Mouse (Mus musculus) left cerebral cortex, adult 8-10 months (tissue): Measurements from ENCODE around the gene Myo18b. TPM values are rescaled to one million over a fixed set of nuclear protein-coding genes. Genes with fewer than 3 reads are reported as not detected.

Source experiments
- DNase-seq, 2 experiments: peaks; one replicate each; pipeline ENCODE4 v3.0.0; 2022; ENCODE audit warnings: low spot score in 2 of 2
- total RNA-seq, 4 experiments: library from RNA; stranded (reverse); gene quantifications; 2 replicates each; pipeline ENCODE4 v1.2.4; 2022

The Myo18b gene
- 1 to 10 TPM; 1.4 to 1.7 (median 1.5) TPM for total RNA-seq

- no peak for DNase-seq
Observed at GRCm38 (mm10) chr5:112895674-112896654, at the start of gene Myo18b. Myo18b (minus strand) TSS chr5:112896362.

- DNase-seq = no peak
Observed at GRCm38 (mm10) chr5:112945925-112946324, 49.8 kb upstream of the Myo18b start.

GRCm38 (mm10) chr5:112942244-112942643, 46.1 kb upstream of the Myo18b start:
- no peak for DNase-seq

- DNase-seq = no peak
Observed at GRCm38 (mm10) chr5:112941001-112941400, 44.8 kb upstream of the Myo18b start.

- no peak for DNase-seq
Observed at GRCm38 (mm10) chr5:112936632-112937031, 40.5 kb upstream of the Myo18b start.

GRCm38 (mm10) chr5:112935436-112935835, 39.3 kb upstream of the Myo18b start:
- DNase-seq = no peak

GRCm38 (mm10) chr5:112932878-112933567, 36.9 kb upstream of the Myo18b start:
- DNase-seq = no peak

- DNase-seq = no peak
Observed at GRCm38 (mm10) chr5:112931901-112932300, 35.7 kb upstream of the Myo18b start.

GRCm38 (mm10) chr5:112928201-112928881, 32.2 kb upstream of the Myo18b start:
- no peak for DNase-seq

- DNase-seq = no peak
Observed at GRCm38 (mm10) chr5:112925422-112925821, 29.3 kb upstream of the Myo18b start.

- no peak for DNase-seq
Observed at GRCm38 (mm10) chr5:112924806-112925205, 28.6 kb upstream of the Myo18b start.

GRCm38 (mm10) chr5:112923841-112924240, 27.7 kb upstream of the Myo18b start:
- no peak for DNase-seq

- DNase-seq = no peak
Observed at GRCm38 (mm10) chr5:112921914-112922313, 25.8 kb upstream of the Myo18b start.

GRCm38 (mm10) chr5:112910381-112910780, 14.2 kb upstream of the Myo18b start:
- DNase-seq = no peak

GRCm38 (mm10) chr5:112908169-112908614, 12.0 kb upstream of the Myo18b start:
- no peak for DNase-seq

- no peak for DNase-seq
Observed at GRCm38 (mm10) chr5:112907504-112907903, 11.3 kb upstream of the Myo18b start.

GRCm38 (mm10) chr5:112893462-112894060, 2.6 kb downstream of the Myo18b start:
- no peak for DNase-seq

GRCm38 (mm10) chr5:112892411-112892810, 3.8 kb downstream of the Myo18b start:
- no peak for DNase-seq

- DNase-seq = no peak
Observed at GRCm38 (mm10) chr5:112888651-112889050, 7.5 kb downstream of the Myo18b start.

- DNase-seq = no peak
Observed at GRCm38 (mm10) chr5:112886687-112887491, 9.3 kb downstream of the Myo18b start.
